In the genomic region with DNA sequence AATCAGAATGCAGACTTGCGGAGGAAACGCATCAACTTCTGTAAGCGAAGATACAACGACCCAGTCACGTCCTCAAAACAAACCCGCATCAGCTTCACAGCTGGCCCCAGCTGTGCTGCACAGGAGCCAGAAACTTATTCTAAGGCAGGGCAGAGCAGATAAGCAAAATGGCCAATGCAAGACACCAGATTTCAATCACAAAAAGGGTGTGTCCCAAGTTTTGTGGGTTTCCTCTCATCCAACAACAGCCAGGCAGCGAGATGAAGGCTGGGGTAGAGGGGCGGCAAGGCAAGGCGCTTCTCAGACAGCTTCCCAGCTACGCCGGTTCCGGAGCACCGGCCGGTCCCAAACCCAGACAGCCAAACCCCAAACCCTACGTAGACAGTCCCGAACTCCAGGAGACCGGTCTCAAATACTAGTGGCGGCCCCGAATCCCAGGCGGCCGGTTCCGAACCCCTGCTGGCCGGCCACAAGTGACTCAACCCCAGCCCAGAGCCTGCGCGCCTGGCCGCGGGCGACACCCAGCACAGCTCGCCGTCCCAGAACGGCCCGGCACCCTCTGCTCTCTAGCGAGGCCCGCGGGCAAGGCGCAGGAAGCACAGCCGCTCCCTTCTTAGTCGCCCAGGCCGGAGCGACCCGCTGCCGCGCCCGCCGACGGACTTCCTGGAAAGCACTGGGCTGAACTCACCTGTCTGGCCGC, we compare ENCODE assay signal across 8 mouse cellular contexts. TPM values are rescaled to one million over a fixed set of nuclear protein-coding genes. Genes with fewer than 3 reads are reported as not detected.
DNase-seq lines count a peak whose midpoint lies in the region; ATAC-seq and TF ChIP-seq lines count a peak whose summit lies in the region.

No protein-coding gene starts in this region.

- H3K27ac ChIP-seq in testis, adult 2 months (ENCODE audit: control insufficient read depth, insufficient read depth, low read depth, low read length): peak overlapping the region; percentile 89
- H3K27ac ChIP-seq in embryonic facial prominence, embryonic 10.5 days (replicated peaks): peak overlapping the region; percentile 87
- H3K27ac ChIP-seq in heart, embryonic 16.5 days (ENCODE audit: low read length): peak overlapping the region; percentile 90
- H3K27ac ChIP-seq in stomach, embryonic 16.5 days (ENCODE audit: low read length): peak overlapping the region; percentile 97

- no peak for TF ChIP-seq CTCF in testis, adult 2 months (IDR thresholded peaks at IDR 0.05; ENCODE audit: control insufficient read depth, insufficient read depth, insufficient replicate concordance, low read depth, low read length)

- peak overlapping the region; percentile 85 for H3K9ac ChIP-seq in heart, embryonic 16.5 days (ENCODE audit: low read length)
- peak overlapping the region; percentile 88 for H3K9ac ChIP-seq in stomach, embryonic 16.5 days (ENCODE audit: low read length)

- H3K9me3 ChIP-seq in embryonic facial prominence, embryonic 10.5 days: no peaks in the 10 kb centered on the region
- no peaks in the 10 kb centered on the region for H3K9me3 ChIP-seq in heart, embryonic 16.5 days (replicated peaks; ENCODE audit: control insufficient read depth, low read length)
- no peaks in the 10 kb centered on the region for H3K9me3 ChIP-seq in stomach, embryonic 16.5 days (replicated peaks; ENCODE audit: control insufficient read depth, low read length)

- no peaks in the 10 kb centered on the region for H3K36me3 ChIP-seq in testis, adult 2 months (ENCODE audit: control insufficient read depth, insufficient read depth, low read length)
- H3K36me3 ChIP-seq in embryonic facial prominence, embryonic 10.5 days (replicated peaks): no peaks in the 10 kb centered on the region
- no peaks in the 10 kb centered on the region for H3K36me3 ChIP-seq in heart, embryonic 16.5 days (ENCODE audit: control insufficient read depth, insufficient read depth)
- H3K36me3 ChIP-seq in stomach, embryonic 16.5 days (ENCODE audit: control insufficient read depth, insufficient read depth, low read length): no peaks in the 10 kb centered on the region

- WGBS in embryonic facial prominence, embryonic 10.5 days: under 1% methylated on average over 47 of the region's 47 CpGs
- under 1% methylated on average over 47 of the region's 47 CpGs for WGBS in heart, embryonic 16.5 days
- WGBS in stomach, embryonic 16.5 days: under 1% methylated on average over 47 of the region's 47 CpGs

- peak overlapping the region; percentile 98 for H3K4me3 ChIP-seq in testis, adult 2 months (ENCODE audit: control insufficient read depth, low read depth, low read length)
- H3K4me3 ChIP-seq in embryonic facial prominence, embryonic 10.5 days: peak overlapping the region; percentile 94
- H3K4me3 ChIP-seq in heart, embryonic 16.5 days (ENCODE audit: low read length): peak overlapping the region; percentile 82
- H3K4me3 ChIP-seq in stomach, embryonic 16.5 days (replicated peaks; ENCODE audit: low read length): peak overlapping the region; percentile 89

- no peak for TF ChIP-seq POLR2A in testis, adult 2 months (IDR thresholded peaks at IDR 0.05; ENCODE audit: control insufficient read depth, low read depth, low read length)

- peak; percentile 88 for ATAC-seq in heart, embryonic 16.5 days (replicated peaks; ENCODE audit: extremely low read depth, insufficient read depth, low FRiP score)
- ATAC-seq in megakaryocyte, adult 5-6 weeks (ENCODE audit: poor library complexity, severe bottlenecking): peak; percentile 74
- peak; percentile 87 for ATAC-seq in stomach, embryonic 16.5 days (ENCODE audit: insufficient read depth, low FRiP score)

- H3K4me1 ChIP-seq in testis, adult 2 months (ENCODE audit: control insufficient read depth, insufficient read depth, low read length): peaks cover 4% of the 10 kb centered on the region
- peaks cover 21% of the 10 kb centered on the region for H3K4me1 ChIP-seq in embryonic facial prominence, embryonic 10.5 days
- H3K4me1 ChIP-seq in heart, embryonic 16.5 days (ENCODE audit: control insufficient read depth, insufficient read depth, low read length): peaks cover 14% of the 10 kb centered on the region
- H3K4me1 ChIP-seq in stomach, embryonic 16.5 days (ENCODE audit: control insufficient read depth, insufficient read depth, low read length): peaks cover 20% of the 10 kb centered on the region

- H3K27me3 ChIP-seq in testis, adult 2 months (ENCODE audit: control insufficient read depth, insufficient read depth, low read length): no peaks in the 10 kb centered on the region
- no peaks in the 10 kb centered on the region for H3K27me3 ChIP-seq in embryonic facial prominence, embryonic 10.5 days (replicated peaks; ENCODE audit: low read depth, poor library complexity, severe bottlenecking)
- H3K27me3 ChIP-seq in heart, embryonic 16.5 days (ENCODE audit: control insufficient read depth, insufficient read depth, low read length): no peaks in the 10 kb centered on the region
- no peaks in the 10 kb centered on the region for H3K27me3 ChIP-seq in stomach, embryonic 16.5 days (ENCODE audit: control insufficient read depth, insufficient read depth, low read length)

- no peak for DNase-seq in testis, postnatal 14 days (ENCODE audit: low spot score)
- no peak for DNase-seq in embryonic facial prominence, embryonic 10.5 days (ENCODE audit: low spot score)
- peak; percentile 51 to 53 for DNase-seq in kidney, postnatal 25 days
- DNase-seq in cerebellum, adult 18-20 months: no peak

- peak overlapping the region; percentile 66 for H3K4me2 ChIP-seq in heart, embryonic 16.5 days (ENCODE audit: low read depth, low read length)
- H3K4me2 ChIP-seq in stomach, embryonic 16.5 days (ENCODE audit: low read depth, low read length): peak overlapping the region; percentile 69

RNA-seq across cellular contexts. Expression of a gene that starts 0.5 kb away (rescaled TPM):
- polyA plus RNA-seq in testis, adult 2 months (2012; rRNA removed): 6.3 and 7.9 TPM in 2 replicates
- polyA plus RNA-seq in embryonic facial prominence, embryonic 10.5 days (2016; fragmentation: Nextera tagmentation; extraction: Ambion mirVana): 81.0 and 99.2 TPM in 2 replicates
- 90.3 and 91.7 TPM in 2 replicates for polyA plus RNA-seq in heart, embryonic 16.5 days (2015; fragmentation: Nextera tagmentation; extraction: Ambion mirVana)
- total RNA-seq in megakaryocyte, adult 5-6 weeks (2015): 100 and 101 TPM in 2 replicates
- 102 and 121 TPM in 2 replicates for total RNA-seq in megakaryocyte, adult 5-6 weeks (2017)
- 159 and 182 TPM in 2 replicates for polyA plus RNA-seq in stomach, embryonic 16.5 days (2015; fragmentation: Nextera tagmentation; extraction: Ambion mirVana)

RNA-seq across cellular contexts. Expression of a gene that starts 52.2 kb away (rescaled TPM):
- 43.4 and 49.6 TPM in 2 replicates for polyA plus RNA-seq in testis, adult 2 months (2012; rRNA removed)
- polyA plus RNA-seq in embryonic facial prominence, embryonic 10.5 days (2016; fragmentation: Nextera tagmentation; extraction: Ambion mirVana): 31.9 and 34.3 TPM in 2 replicates
- polyA plus RNA-seq in heart, embryonic 16.5 days (2015; fragmentation: Nextera tagmentation; extraction: Ambion mirVana): 5.8 TPM in 2 replicates
- not detected in 2 replicates for total RNA-seq in megakaryocyte, adult 5-6 weeks (2015)
- total RNA-seq in megakaryocyte, adult 5-6 weeks (2017): 0.41 TPM in 1 of 2 replicates, not detected in the other
- polyA plus RNA-seq in stomach, embryonic 16.5 days (2015; fragmentation: Nextera tagmentation; extraction: Ambion mirVana): 16.0 and 17.1 TPM in 2 replicates

Comparison
In these comparisons a context has a peak if more than half of its experiments do, and no peak if none do; other contexts are left out.
1. DNase-seq: peak in kidney, postnatal 25 days (2 of 2); none in testis, postnatal 14 days (single experiment), embryonic facial prominence, embryonic 10.5 days (single experiment) and cerebellum, adult 18-20 months (0 of 2).
2. Peak in every context shown above with its lines, with median percentiles within 50 percentile points of each other: H3K27ac ChIP-seq, H3K4me3 ChIP-seq and ATAC-seq.